Mouse (Mus musculus) hindbrain, embryonic 15.5 days (tissue): ENCODE results near the gene Slc25a5. TPM values are rescaled to one million over a fixed set of nuclear protein-coding genes. Genes with fewer than 3 reads are reported as not detected.

ENCODE experiments used
- ATAC-seq: fragments of 200-750 bp; cut with Nextera tagmentation; 2 replicates; pipeline ENCODE4 v1.8.0; 2017; ENCODE audit warnings: low read depth, moderate number of reproducible peaks, moderate TSS enrichment; ENCODE audit not compliant: low FRiP score
- H3K27ac ChIP-seq: fragments of 300-500 bp; sonication (generic); replicated peaks from 2 replicates; pipeline ENCODE4 v1.5.1; 2015; ENCODE audit warnings: mild to moderate bottlenecking, inconsistent platforms
- H3K27me3 ChIP-seq: fragments of 300-500 bp; sonication (generic); 2 replicates; pipeline ENCODE4 v1.6.1; 2015; ENCODE audit warnings: control low read depth, inconsistent platforms
- H3K36me3 ChIP-seq: fragments of 300-500 bp; sonication (generic); 2 replicates; pipeline ENCODE4 v1.6.1; 2015; ENCODE audit warnings: control low read depth, inconsistent platforms
- H3K4me1 ChIP-seq: fragments of 300-500 bp; sonication (generic); replicated peaks from 2 replicates; pipeline ENCODE4 v1.6.1; 2015; ENCODE audit warnings: control low read depth, inconsistent platforms
- H3K4me2 ChIP-seq: fragments of 300-500 bp; sonication (generic); 2 replicates; pipeline ENCODE4 v1.6.1; 2015; ENCODE audit warnings: moderate library complexity, mild to moderate bottlenecking, inconsistent platforms
- H3K4me3 ChIP-seq: fragments of 300-500 bp; sonication (generic); 2 replicates; pipeline ENCODE4 v1.5.1; 2015; ENCODE audit warnings: mild to moderate bottlenecking, inconsistent platforms
- H3K9ac ChIP-seq: fragments of 300-500 bp; sonication (generic); 2 replicates; pipeline ENCODE4 v1.6.1; 2015; ENCODE audit warnings: inconsistent platforms
- H3K9me3 ChIP-seq: fragments of 300-500 bp; sonication (generic); 2 replicates; pipeline ENCODE4 v1.6.1; 2016; ENCODE audit warnings: control low read depth, inconsistent platforms
- WGBS: fragments of 180-500 bp; shearing (Covaris S2); methylation state at CpG from one replicate; pipeline ENCODE4 v1.1.7; 2015; 5-methylcytosine and 5-hydroxymethylcytosine counted together
- polyA plus RNA-seq: library from polyadenylated mRNA; unstranded; fragments of >200 nt; fragmentation: Nextera tagmentation; extraction: Ambion mirVana; gene quantifications from 2 replicates; pipeline ENCODE4 v1.2.1, GENCODE M21; 2015

Gene Slc25a5
- polyA plus RNA-seq, 1 experiment from 2014 or later, result 506 TPM

DNA sequence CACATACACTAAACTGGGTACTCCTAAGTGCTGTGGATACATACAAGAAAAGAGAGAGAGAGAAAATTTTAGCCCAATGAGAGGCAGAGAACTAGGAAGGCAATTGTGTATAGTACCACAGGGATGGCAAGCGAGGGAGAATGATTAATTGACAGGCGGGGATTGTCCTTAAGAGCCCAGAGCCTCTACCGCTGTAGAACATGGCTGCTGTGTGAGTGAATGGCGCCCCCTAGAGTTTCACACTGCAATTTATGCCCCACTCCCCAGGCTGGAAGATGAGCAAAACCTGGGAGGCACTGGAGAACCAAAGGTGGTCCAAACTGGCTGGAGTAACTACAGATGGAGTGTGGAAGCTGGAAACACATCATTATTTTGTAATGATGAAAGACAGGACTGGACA is 24.8 kb downstream of the Slc25a5 start:
- 15% methylated on average over 4 of the region's 4 CpGs for WGBS
- no peaks in the 10 kb centered on the region for H3K27me3 ChIP-seq
- no peaks in the 10 kb centered on the region for H3K9me3 ChIP-seq
- H3K27ac ChIP-seq, result no peak overlapping the region
- no peak for ATAC-seq
- H3K4me1 ChIP-seq, result peaks cover 8% of the 10 kb centered on the region; the same call in 1 of the 2 replicates
- H3K9ac ChIP-seq, result no peak overlapping the region
- no peak overlapping the region for H3K4me3 ChIP-seq
- no peaks in the 10 kb centered on the region for H3K36me3 ChIP-seq
- no peak overlapping the region for H3K4me2 ChIP-seq

DNA sequence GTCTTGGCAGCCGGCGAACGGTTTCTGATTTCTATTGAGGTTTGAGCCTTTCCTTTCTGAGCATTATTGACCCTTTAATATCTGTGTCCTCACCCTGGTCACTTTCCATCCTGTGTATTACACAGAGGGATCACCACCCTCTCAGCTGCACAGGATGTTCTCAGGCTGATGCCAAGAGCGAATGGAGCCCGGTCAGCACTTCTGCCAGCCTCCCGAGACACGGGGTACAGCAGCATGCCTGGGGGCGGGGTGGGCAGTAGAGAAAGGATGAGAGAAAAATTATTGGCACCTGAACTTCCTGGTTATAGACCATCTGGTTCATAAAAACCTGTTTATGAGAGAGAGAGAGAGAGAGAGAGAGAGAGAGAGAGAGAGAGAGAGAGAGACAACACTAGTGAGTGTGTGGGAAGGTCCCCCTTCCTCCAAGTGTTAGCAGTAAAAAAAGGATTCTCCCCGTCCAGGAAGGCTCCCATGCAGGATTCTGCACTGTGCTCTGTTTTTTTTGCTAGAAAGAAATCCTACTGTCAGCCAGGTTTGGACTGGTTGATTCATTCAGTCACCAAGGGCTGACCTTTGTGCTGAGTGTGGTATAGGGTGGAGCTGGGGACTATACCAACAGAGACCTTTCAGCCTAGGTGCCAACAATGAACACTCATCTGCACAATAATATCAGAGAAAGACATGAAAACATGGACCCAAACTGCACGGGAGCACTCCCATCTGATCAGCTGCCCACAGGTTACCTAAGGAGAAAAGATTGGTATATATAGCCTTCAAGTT is 28.7 kb downstream of the Slc25a5 start:
- Histone ChIP-seq H3K4me2 (no peak overlapping the region), H3K9ac (no peak overlapping the region), H3K27ac (no peak overlapping the region), H3K4me3 (no peak overlapping the region), H3K9me3 (no peaks in the 10 kb centered on the region), H3K27me3 (no peaks in the 10 kb centered on the region), H3K4me1 (no peaks in the 10 kb centered on the region), H3K36me3 (no peaks in the 10 kb centered on the region)
- WGBS, result 86% methylated on average over 10 of the region's 10 CpGs
- no peak for ATAC-seq

DNA sequence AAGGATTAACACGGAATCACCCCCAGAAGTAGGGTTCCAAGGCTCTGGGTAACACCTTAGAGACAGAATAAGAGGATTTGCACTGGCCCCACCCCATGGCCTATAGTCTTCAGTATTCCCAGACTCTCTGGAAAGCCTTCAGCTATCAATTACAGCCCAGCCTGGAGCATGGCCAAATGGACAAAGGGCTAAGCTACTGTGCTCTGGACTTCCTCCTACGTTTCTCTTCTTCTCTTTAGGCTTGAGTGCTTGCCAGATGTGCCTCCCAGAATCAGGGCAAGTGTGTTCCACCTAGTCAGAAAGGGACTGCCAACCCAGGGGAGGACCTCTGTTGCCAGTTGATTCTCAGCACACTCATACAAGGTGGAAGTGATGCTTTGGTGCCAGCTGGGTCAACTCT is 29.6 kb downstream of the Slc25a5 start:
- no peak overlapping the region for H3K27ac ChIP-seq
- ATAC-seq, result no peak
- no peaks in the 10 kb centered on the region for H3K36me3 ChIP-seq
- WGBS, result 63% methylated on average over 2 of the region's 2 CpGs
- H3K9me3 ChIP-seq, result no peaks in the 10 kb centered on the region
- no peak overlapping the region for H3K4me3 ChIP-seq
- no peak overlapping the region for H3K4me2 ChIP-seq
- H3K4me1 ChIP-seq, result no peaks in the 10 kb centered on the region
- H3K27me3 ChIP-seq, result no peaks in the 10 kb centered on the region
- no peak overlapping the region for H3K9ac ChIP-seq

DNA sequence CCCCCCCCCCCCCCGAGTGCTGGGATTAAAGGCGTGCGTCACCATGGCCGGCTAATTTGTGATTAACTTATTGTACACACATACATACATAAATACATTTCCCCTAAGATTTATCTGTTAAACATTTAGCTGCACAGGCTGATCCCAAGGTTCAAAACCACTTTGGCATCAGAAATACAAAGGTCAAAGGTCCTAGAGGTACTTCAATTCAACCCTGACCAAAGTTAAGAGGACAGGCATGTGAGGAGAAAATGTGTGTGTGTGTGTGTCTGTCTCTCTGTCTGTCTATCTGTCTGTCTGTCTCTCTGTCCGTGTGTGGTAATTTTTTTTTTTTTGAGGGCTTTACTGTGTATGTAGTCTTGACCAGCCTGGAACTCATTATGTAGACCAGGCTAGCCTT is 31.4 kb downstream of the Slc25a5 start:
- H3K27me3 ChIP-seq, result no peaks in the 10 kb centered on the region
- no peak overlapping the region for H3K4me2 ChIP-seq
- H3K27ac ChIP-seq, result no peak overlapping the region
- no peak overlapping the region for H3K9ac ChIP-seq
- no peak overlapping the region for H3K4me3 ChIP-seq
- 92% methylated on average over 5 of the region's 5 CpGs for WGBS
- no peaks in the 10 kb centered on the region for H3K9me3 ChIP-seq
- no peaks in the 10 kb centered on the region for H3K36me3 ChIP-seq
- no peak for ATAC-seq
- H3K4me1 ChIP-seq, result no peaks in the 10 kb centered on the region

DNA sequence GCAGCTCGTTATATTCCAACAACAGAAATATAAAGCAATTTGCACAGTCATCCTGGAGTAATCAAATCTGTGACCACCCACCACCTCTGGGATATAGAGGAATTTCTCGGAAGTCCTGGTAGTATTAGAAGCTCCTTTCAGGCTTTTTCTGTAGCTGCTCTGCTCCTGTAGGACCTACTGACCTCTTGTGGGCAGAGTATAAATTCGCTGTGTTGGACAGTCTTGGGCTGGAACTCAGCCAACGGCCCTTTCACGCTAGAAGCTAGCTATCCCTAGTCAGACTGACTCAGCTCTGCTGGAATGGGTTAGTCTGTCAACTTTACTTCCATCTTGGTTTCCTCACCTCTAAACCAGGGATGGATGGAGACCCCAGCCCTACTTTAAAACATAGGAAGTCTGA is 34.8 kb downstream of the Slc25a5 start:
- WGBS, result 37% methylated on average over 5 of the region's 5 CpGs
- no peak overlapping the region for H3K27ac ChIP-seq
- H3K4me2 ChIP-seq, result no peak overlapping the region
- no peaks in the 10 kb centered on the region for H3K9me3 ChIP-seq
- H3K4me1 ChIP-seq, result no peaks in the 10 kb centered on the region; the same call in 1 of the 2 replicates
- no peak overlapping the region for H3K4me3 ChIP-seq
- H3K36me3 ChIP-seq, result no peaks in the 10 kb centered on the region
- H3K27me3 ChIP-seq, result no peaks in the 10 kb centered on the region
- no peak overlapping the region for H3K9ac ChIP-seq
- no peak for ATAC-seq

DNA sequence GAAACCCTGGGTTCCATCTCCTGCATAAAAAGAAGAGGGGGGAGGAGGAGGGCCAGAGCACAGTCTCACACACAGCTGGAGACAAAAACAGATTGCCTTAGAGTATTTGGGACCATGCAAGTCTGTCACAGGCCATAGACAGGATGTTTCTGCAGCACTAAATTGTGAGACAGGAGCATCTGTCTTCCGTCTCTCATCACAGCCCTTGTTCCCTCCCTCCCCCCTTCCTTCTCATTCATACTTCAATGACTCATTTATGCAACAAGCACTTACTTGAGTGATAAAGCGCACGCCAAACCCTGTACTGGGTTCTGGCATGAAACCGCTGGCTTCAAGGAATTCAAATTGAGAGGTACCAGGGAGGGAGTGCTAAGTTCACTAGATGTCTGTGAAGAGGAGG is 36.2 kb downstream of the Slc25a5 start:
- no peak overlapping the region for H3K4me2 ChIP-seq
- H3K27me3 ChIP-seq, result no peaks in the 10 kb centered on the region
- WGBS, result 70% methylated on average over 4 of the region's 4 CpGs
- no peaks in the 10 kb centered on the region for H3K9me3 ChIP-seq
- no peaks in the 10 kb centered on the region for H3K36me3 ChIP-seq
- no peaks in the 10 kb centered on the region; the same call in 1 of the 2 replicates for H3K4me1 ChIP-seq
- no peak overlapping the region for H3K9ac ChIP-seq
- H3K4me3 ChIP-seq, result no peak overlapping the region
- no peak overlapping the region for H3K27ac ChIP-seq
- ATAC-seq, result no peak

DNA sequence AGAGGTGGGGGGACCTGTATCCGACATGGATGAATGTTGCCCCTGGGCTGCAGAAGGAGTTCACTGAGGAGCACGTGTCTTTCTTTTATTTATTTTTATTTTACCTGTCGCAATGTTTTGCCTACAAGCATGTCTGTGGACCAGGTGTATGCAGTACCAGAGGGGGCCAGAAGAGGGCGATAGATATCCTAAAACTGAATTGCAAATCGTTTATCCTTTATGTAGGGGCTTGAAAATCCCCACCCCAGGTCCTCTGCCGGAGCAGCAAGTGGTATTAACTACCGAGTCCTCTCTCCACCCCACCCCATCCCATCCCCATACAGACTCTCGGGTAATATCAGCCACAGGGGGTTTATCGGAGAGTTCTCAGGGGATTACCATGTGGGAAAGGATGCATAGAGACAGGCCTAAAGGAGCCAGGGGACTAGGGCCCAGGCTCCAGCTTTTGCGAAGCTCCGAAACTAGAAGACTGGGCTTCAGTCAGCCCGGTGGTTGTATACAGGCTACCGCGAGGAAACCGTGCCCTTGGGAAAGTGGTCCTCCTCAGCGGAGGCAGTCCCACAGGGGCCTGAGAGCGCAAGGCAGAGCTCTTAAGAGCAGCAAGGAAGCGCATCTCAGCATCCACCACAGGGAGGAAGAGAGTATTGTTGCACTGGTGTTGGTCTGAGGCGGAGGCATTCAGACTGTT is 38.1 kb downstream of the Slc25a5 start:
- H3K27me3 ChIP-seq, result no peaks in the 10 kb centered on the region
- WGBS, result 25% methylated on average over 19 of the region's 19 CpGs
- no peaks in the 10 kb centered on the region for H3K36me3 ChIP-seq
- H3K4me1 ChIP-seq, result no peaks in the 10 kb centered on the region; the same call in 1 of the 2 replicates
- peak; percentile 54; the same call in 1 of the 2 replicates for ATAC-seq
- peak overlapping the region; percentile 35 for H3K4me3 ChIP-seq
- H3K4me2 ChIP-seq, result peak overlapping the region; percentile 56
- 0 out of 2 replicates have a peak overlapping the region, but pooled peaks have one; percentile 22 for H3K9ac ChIP-seq
- H3K27ac ChIP-seq, result peak overlapping the region; percentile 62
- no peaks in the 10 kb centered on the region for H3K9me3 ChIP-seq

DNA sequence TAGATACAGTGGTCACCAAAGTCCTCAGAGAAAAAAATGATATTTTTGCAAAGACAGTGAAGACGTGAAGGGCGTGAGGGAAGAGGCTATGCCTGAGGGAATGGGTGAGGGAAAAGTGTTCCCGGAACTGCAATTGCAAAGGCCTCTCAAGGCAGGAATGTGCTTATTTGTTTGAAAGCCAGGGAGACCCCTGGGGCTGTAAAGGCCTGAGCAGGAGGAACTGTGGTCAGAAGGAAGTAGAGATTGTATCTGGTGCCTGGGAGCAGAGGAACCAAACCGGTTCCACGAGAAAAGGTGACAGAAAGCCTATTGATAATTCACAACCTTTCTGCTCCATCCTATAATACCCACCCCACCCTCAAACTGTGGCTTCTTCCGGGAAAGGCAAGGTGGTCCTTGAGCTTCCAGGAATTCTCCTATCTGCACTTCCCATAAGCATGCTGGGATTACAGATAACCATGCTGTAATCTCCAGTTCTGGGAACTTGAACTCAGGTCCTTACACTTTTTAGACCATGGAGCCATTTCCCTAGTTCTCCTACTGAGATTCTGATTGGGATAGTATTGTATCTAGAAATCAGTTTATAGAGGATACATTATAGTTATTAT is 41.7 kb downstream of the Slc25a5 start:
- Histone ChIP-seq H3K9me3 (no peaks in the 10 kb centered on the region), H3K4me3 (no peak overlapping the region)
- 81% methylated on average over 6 of the region's 6 CpGs for WGBS

DNA sequence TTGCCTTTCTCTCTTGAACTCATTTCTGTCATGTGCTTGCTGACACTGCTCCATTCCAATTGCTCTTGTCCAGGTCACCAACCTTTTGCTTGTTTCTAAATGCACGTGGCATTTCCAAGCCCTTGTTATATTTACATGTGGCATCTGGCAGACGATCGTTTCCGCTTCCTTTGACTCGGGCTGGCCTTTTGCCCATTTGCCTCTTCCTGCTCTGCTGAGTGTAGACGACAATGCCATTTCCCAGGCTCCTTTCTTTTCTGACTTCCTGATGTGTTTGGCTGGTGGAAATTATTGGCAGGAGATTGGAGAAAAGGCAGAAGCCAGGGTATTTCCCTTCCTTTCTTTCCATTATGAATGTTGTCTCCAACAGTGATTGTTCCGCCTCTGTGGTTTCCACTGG is 43.9 kb downstream of the Slc25a5 start:
- Histone ChIP-seq H3K27ac (no peak overlapping the region), H3K4me1 (no peaks in the 10 kb centered on the region), H3K27me3 (no peaks in the 10 kb centered on the region), H3K9me3 (no peaks in the 10 kb centered on the region), H3K4me3 (no peak overlapping the region), H3K9ac (no peak overlapping the region), H3K4me2 (no peak overlapping the region), H3K36me3 (no peaks in the 10 kb centered on the region)
- ATAC-seq, result no peak
- 60% methylated on average over 7 of the region's 7 CpGs for WGBS

More for the DNA sequence above, 41.7 kb downstream of the Slc25a5 start:
- H3K27me3 ChIP-seq, result no peaks in the 10 kb centered on the region
- ATAC-seq, result no peak
- no peak overlapping the region for H3K4me2 ChIP-seq
- H3K36me3 ChIP-seq, result no peaks in the 10 kb centered on the region
- no peak overlapping the region for H3K27ac ChIP-seq
- H3K9ac ChIP-seq, result no peak overlapping the region
- no peaks in the 10 kb centered on the region; the same call in 1 of the 2 replicates for H3K4me1 ChIP-seq

DNA sequence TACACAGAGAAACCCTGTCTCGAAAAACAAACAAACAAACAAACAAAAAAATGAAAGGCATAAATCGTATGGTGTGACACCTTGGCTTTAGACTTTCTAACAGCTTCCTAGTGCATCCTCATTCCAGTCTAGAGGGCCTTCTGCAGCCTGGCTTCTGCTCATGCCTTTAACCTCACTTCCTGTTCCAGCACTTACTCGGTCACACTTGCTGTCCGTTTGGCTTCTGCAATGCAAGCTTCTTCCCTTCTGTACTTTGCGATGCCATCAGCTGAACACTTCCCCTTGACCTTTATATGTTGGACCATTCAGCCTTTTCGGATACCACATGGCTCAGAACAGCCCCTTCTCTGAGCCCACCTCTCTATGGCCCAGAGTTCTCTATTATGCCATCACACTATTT is 46.2 kb downstream of the Slc25a5 start:
- Histone ChIP-seq H3K27me3 (no peaks in the 10 kb centered on the region), H3K9ac (no peak overlapping the region), H3K36me3 (no peaks in the 10 kb centered on the region), H3K4me1 (no peaks in the 10 kb centered on the region), H3K4me2 (no peak overlapping the region), H3K4me3 (no peak overlapping the region), H3K9me3 (no peaks in the 10 kb centered on the region), H3K27ac (no peak overlapping the region)
- 90% methylated on average over 6 of the region's 6 CpGs for WGBS
- no peak for ATAC-seq

DNA sequence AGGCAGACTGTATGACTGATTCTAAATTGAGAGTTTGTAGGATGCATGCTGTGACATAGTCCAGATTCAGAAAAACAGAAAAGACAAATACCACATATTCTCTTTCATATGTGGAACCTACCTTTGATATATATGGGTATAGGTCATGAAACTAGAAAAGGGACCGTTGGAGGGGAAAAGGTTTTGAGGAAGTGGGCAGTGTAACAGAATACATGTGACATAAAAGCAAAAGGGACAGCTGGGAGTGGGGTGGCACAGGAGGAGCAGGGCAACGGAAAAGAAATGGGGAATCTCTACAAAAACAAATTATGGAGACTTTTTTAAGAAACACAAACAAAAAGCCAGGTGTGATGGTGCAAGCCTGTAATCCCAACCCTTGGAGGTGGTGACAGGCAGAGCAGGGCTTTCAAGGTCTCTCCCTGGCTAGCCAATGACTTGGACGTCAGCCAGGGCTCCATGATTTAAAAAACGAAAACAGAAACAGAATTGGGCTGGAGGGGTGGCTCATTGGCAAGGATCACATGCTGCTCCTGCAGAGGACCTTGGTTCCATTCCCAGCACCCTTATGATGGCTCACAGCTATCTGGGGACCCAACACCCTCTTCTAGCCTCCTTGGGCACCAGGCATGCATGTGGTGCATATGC is 48.0 kb downstream of the Slc25a5 start:
- Histone ChIP-seq H3K27ac (no peak overlapping the region), H3K4me1 (no peaks in the 10 kb centered on the region), H3K4me2 (no peak overlapping the region), H3K36me3 (no peaks in the 10 kb centered on the region), H3K9ac (no peak overlapping the region), H3K9me3 (no peaks in the 10 kb centered on the region), H3K4me3 (no peak overlapping the region), H3K27me3 (no peaks in the 10 kb centered on the region)
- ATAC-seq, result no peak
- WGBS, result 73% methylated on average over 4 of the region's 4 CpGs

DNA sequence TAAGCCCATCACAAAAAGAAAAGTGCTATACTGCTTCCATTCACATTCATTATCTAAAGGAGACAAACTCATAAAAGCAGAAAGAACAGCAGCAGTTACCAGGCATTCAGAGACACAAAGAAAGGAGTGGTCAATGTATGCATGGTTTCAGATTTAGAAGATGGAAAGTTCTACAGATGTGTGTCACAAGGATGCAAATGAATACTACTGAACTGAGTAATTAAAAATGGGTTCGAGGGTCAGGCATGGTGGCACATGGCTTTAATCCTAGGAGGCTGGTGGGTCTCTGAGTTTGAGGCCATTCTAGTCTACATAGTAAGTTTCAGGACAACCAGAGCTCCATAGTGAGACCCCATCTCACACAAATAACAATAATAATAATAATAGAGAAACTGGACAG is 51.7 kb downstream of the Slc25a5 start:
- Histone ChIP-seq H3K4me2 (no peak overlapping the region), H3K27me3 (no peaks in the 10 kb centered on the region), H3K36me3 (no peaks in the 10 kb centered on the region), H3K4me1 (no peaks in the 10 kb centered on the region), H3K9ac (no peak overlapping the region), H3K9me3 (no peaks in the 10 kb centered on the region), H3K27ac (no peak overlapping the region), H3K4me3 (no peak overlapping the region)
- 85% methylated on average over 1 of the region's 1 CpGs for WGBS
- ATAC-seq, result no peak
